Mouse (Mus musculus) forebrain, postnatal 0 days (tissue): ENCODE data around the gene Erbin. TPM values are rescaled to one million over a fixed set of nuclear protein-coding genes. Genes with fewer than 3 reads are reported as not detected.

Source experiments
- ATAC-seq: fragments of 200-750 bp; cut with Nextera tagmentation; 2 replicates; pipeline ENCODE4 v1.8.0; 2017; ENCODE audit warnings: mild to moderate bottlenecking, moderate library complexity
- DNase-seq: peaks from one replicate; pipeline ENCODE4 v3.0.0-alpha.2; 2015
- H3K27ac ChIP-seq: fragments of 300-500 bp; sonication (generic); 2 replicates; pipeline ENCODE4 v1.5.1; 2014; ENCODE audit warnings: low read depth, mild to moderate bottlenecking, antibody characterized with exemption, low read length, moderate library complexity, mixed read lengths
- H3K27me3 ChIP-seq: fragments of 300-500 bp; sonication (generic); 2 replicates; pipeline ENCODE4 v1.6.1; 2014; ENCODE audit warnings: mild to moderate bottlenecking, low read length, mixed read lengths; ENCODE audit not compliant: insufficient read depth
- H3K36me3 ChIP-seq: fragments of 300-500 bp; sonication (generic); 2 replicates; pipeline ENCODE4 v1.6.1; 2014; ENCODE audit warnings: mild to moderate bottlenecking, moderate library complexity; ENCODE audit not compliant: insufficient read depth
- H3K4me1 ChIP-seq: fragments of 300-500 bp; sonication (generic); 2 replicates; pipeline ENCODE4 v1.6.1; 2014; ENCODE audit warnings: antibody characterized with exemption; ENCODE audit not compliant: insufficient read depth
- H3K4me2 ChIP-seq: fragments of 300-500 bp; sonication (generic); 2 replicates; pipeline ENCODE4 v1.6.1; 2014; ENCODE audit warnings: low read depth, mild to moderate bottlenecking, moderate library complexity
- H3K4me3 ChIP-seq: fragments of 300-500 bp; sonication (generic); 2 replicates; pipeline ENCODE4 v1.5.1; 2014; ENCODE audit warnings: low read depth, low read length, mixed read lengths
- H3K9ac ChIP-seq: fragments of 300-500 bp; sonication (generic); 2 replicates; pipeline ENCODE4 v1.6.1; 2014; ENCODE audit warnings: mild to moderate bottlenecking
- H3K9me3 ChIP-seq: fragments of 300-500 bp; sonication (generic); 2 replicates; pipeline ENCODE4 v1.6.1; 2016; ENCODE audit warnings: low read length
- CTCF ChIP-seq: sonication (generic); IDR thresholded peaks from 2 replicates; pipeline ENCODE4 v1.5.1; 2016; ENCODE audit warnings: antibody characterized with exemption, control low read depth, low read depth
- WGBS: fragments of 180-500 bp; shearing (Covaris S2); extraction: QIAGEN DNeasy Blood & Tissue Kit; methylation state at CpG from one replicate; pipeline ENCODE4 v1.1.7; 2014; 5-methylcytosine and 5-hydroxymethylcytosine counted together
- polyA plus RNA-seq: library from polyadenylated mRNA; unstranded; fragments of >200 nt; fragmentation: Nextera tagmentation; extraction: Ambion mirVana; gene quantifications from 2 replicates; pipeline ENCODE4 v1.2.1, GENCODE M21; 2015
- total RNA-seq: library from RNA; depleted of rRNA; stranded (reverse); fragments of >200 nt; gene quantifications from 2 replicates; pipeline ENCODE4 v1.2.3, GENCODE M21; 2014; rRNA removed

Gene Erbin
- total RNA-seq (33.6 and 51.3 TPM in 2 replicates), polyA plus RNA-seq (5.1 and 6.0 TPM in 2 replicates)

DNA sequence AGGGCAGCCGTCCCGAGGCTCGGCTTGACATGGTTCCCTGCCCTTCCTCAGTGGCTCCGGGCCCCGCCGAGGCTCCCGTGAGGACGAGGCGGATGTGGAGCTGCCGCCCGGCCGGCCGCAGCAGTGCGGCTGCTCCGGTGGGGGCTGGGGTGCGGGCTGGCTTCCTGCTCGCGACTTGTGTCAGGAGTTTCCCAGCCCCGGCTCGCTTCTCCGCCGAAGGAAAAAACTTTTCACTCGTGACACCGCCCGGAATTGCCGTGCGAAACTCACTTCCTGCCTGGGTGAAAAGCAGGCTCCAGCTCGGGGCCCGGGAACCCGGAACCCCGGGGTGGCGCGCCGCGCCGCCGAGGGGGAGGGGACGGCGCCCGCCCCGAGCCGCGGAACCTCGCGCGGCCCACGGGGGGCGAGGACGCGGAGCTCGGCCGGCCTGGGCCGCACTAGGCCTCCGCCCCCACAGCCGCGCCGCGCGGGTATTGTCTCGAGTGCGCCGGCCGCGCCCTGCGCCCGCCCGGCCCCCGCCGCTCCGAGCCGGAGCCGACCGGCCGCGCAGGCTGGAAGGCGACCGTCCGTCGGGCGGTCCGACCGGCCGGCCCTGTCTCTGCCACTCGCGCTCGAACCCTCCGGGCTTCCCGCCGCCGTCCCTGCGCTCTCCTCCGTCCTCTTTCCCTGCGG, at the start of gene Erbin:
Gene Erbin (minus strand): TSS at position 254 of the 672 bp plus-strand sequence.
- no peaks in the 10 kb centered on the region for H3K27me3 ChIP-seq
- TF ChIP-seq CTCF, result no peak
- 0 out of 2 replicates have a peak, but pooled peaks cover 9% of the 10 kb centered on the region for H3K4me1 ChIP-seq
- H3K9me3 ChIP-seq, result no peaks in the 10 kb centered on the region
- ATAC-seq (peak; percentile 47), DNase-seq (peak; percentile 67)
- H3K4me2 ChIP-seq, result peak within 1 kb of the TSS; percentile 71
- H3K36me3 ChIP-seq, result no peaks in the 10 kb centered on the region
- 1% methylated on average over 88 of the region's 93 CpGs for WGBS
- H3K4me3 ChIP-seq, result peak within 1 kb of the TSS; percentile 95
- peak within 1 kb of the TSS; percentile 93 for H3K9ac ChIP-seq
- peak within 1 kb of the TSS; percentile 100 for H3K27ac ChIP-seq

DNA sequence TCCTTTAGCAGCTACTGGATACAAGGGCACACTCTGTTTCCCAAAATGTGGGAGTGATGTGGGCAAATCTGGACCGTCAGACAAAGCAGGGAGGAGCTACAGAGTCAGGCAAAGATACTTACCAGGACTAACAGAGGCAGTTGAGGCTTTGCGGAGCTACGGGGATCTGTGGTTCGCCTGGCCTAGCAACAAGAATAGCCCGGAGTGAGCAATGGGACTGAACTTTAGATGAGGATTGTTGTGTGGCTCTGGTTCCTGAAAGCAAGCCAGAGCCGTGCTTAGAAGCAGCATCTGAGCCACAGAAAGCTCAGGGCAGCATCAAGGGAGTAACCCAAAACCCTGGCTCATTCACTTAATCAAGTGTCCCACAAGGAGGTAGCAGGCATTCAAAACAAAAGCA, 49.6 kb upstream of the Erbin start:
- Histone ChIP-seq H3K36me3 (no peaks in the 10 kb centered on the region), H3K27me3 (no peaks in the 10 kb centered on the region), H3K4me3 (no peak overlapping the region), H3K27ac (no peak overlapping the region), H3K4me2 (no peak overlapping the region), H3K4me1 (0 out of 2 replicates have a peak, but pooled peaks cover 5% of the 10 kb centered on the region), H3K9me3 (no peaks in the 10 kb centered on the region), H3K9ac (no peak overlapping the region)
- TF ChIP-seq CTCF, result no peak
- DNase-seq, result no peak
- peak; percentile 20; the same call in 1 of the 2 replicates for ATAC-seq
- 36% methylated on average over 6 of the region's 6 CpGs for WGBS

DNA sequence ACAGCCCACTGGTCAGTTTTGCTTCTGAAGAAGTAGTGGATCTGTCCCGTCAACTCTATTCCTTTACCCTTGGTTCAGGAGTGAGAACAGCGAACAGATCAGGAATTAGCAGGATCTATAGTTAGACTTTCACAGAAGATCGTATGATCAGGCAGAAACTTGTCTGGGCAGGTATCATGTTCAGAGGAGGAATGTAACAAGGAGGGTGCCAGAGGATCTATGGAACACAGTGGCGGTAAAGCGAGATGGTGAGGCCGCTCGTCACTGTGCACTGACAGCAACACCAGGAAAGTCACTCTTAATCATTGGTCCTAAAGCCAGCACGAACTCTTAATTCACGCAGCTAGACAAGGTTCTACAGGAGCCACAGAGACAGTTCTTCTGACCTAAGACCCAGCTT, 47.7 kb upstream of the Erbin start:
- WGBS, result 96% methylated on average over 9 of the region's 9 CpGs
- Histone ChIP-seq H3K4me3 (no peak overlapping the region), H3K27ac (no peak overlapping the region), H3K4me2 (no peak overlapping the region), H3K27me3 (no peaks in the 10 kb centered on the region), H3K9me3 (no peaks in the 10 kb centered on the region), H3K9ac (no peak overlapping the region), H3K36me3 (no peaks in the 10 kb centered on the region), H3K4me1 (0 out of 2 replicates have a peak, but pooled peaks cover 5% of the 10 kb centered on the region)
- ATAC-seq (no peak), DNase-seq (no peak)
- TF ChIP-seq CTCF, result no peak

GRCm38 (mm10) chr13:103966696-103967215, 46.4 kb upstream of the Erbin start:
- DNase-seq (no peak), ATAC-seq (no peak)
- Histone ChIP-seq H3K4me3 (no peak overlapping the region), H3K36me3 (no peaks in the 10 kb centered on the region), H3K4me2 (no peak overlapping the region), H3K9me3 (no peaks in the 10 kb centered on the region), H3K4me1 (0 out of 2 replicates have a peak, but pooled peaks cover 5% of the 10 kb centered on the region), H3K9ac (no peak overlapping the region), H3K27ac (no peak overlapping the region), H3K27me3 (no peaks in the 10 kb centered on the region)
- no peak for TF ChIP-seq CTCF
- 80% methylated on average over 8 of the region's 8 CpGs for WGBS

- no peak for DNase-seq
Observed at GRCm38 (mm10) chr13:103965187-103965586, 44.9 kb upstream of the Erbin start.

DNA sequence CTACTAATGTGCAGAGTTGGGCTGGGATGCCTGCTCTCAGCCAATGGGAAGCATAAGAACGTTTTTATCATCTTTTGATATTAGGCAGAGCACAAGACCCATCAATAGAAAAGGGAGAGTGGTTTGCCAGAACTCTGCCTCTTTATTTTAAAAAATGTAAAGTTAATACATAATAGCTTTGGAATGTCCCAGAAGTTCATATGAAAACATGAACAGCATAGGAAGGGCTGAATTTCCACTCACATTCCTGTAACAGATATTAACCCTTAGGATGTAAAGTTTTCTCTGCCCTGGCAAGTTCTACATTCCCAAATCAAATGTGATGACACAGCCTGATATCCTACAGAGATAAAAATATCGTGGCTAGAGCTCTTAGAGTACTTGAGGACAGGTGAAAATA, 42.8 kb upstream of the Erbin start:
- no peak for ATAC-seq
- Histone ChIP-seq H3K27ac (no peak overlapping the region), H3K4me1 (no peaks in the 10 kb centered on the region), H3K4me3 (no peak overlapping the region), H3K9me3 (no peaks in the 10 kb centered on the region), H3K27me3 (no peaks in the 10 kb centered on the region), H3K36me3 (no peaks in the 10 kb centered on the region), H3K4me2 (no peak overlapping the region), H3K9ac (no peak overlapping the region)
- 75% methylated on average over 2 of the region's 2 CpGs for WGBS
- no peak for TF ChIP-seq CTCF
- no peak for DNase-seq

More at GRCm38 (mm10) chr13:103965187-103965586, 44.9 kb upstream of the Erbin start:
- TF ChIP-seq CTCF, result no peak
- 96% methylated on average over 2 of the region's 2 CpGs for WGBS
- no peak overlapping the region for H3K27ac ChIP-seq
- no peak overlapping the region for H3K4me3 ChIP-seq
- no peak overlapping the region for H3K9ac ChIP-seq
- H3K4me1 ChIP-seq, result 0 out of 2 replicates have a peak, but pooled peaks cover 2% of the 10 kb centered on the region
- H3K4me2 ChIP-seq, result no peak overlapping the region
- ATAC-seq, result no peak
- H3K36me3 ChIP-seq, result no peaks in the 10 kb centered on the region
- H3K9me3 ChIP-seq, result no peaks in the 10 kb centered on the region
- H3K27me3 ChIP-seq, result no peaks in the 10 kb centered on the region

DNA sequence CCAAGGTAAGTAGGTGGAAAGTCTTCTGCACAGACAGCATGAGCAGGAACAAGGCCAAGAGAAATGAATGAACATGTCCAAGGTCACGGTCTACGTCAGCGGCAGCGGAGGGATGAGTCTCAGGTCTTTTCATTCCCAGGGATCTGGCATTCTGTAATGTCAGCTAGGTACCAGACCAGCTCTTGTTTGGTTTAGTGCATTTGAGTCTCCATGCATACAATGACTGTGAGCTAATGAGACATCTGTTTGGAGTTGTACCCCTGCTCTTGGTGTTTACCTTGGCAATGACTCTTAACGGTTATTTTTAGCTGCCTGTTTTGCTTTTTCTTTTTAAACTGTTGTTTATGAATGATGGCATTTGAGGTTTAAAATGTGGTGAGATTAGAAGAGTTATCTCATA, 39.5 kb upstream of the Erbin start:
- no peak for ATAC-seq
- Histone ChIP-seq H3K4me3 (no peak overlapping the region), H3K9me3 (no peaks in the 10 kb centered on the region), H3K27me3 (no peaks in the 10 kb centered on the region), H3K36me3 (no peaks in the 10 kb centered on the region), H3K27ac (no peak overlapping the region), H3K4me2 (no peak overlapping the region), H3K9ac (no peak overlapping the region), H3K4me1 (no peaks in the 10 kb centered on the region)
- WGBS, result 74% methylated on average over 5 of the region's 5 CpGs
- no peak for DNase-seq
- no peak for TF ChIP-seq CTCF
